Mouse (Mus musculus): Measurements from ENCODE around the gene Olfr912. TPM values are rescaled to one million over a fixed set of nuclear protein-coding genes. Genes with fewer than 3 reads are reported as not detected.

The Olfr912 gene
- polyA plus RNA-seq (2012; ENCODE audit: insufficient read depth, low replicate concordance), result not detected in 2 replicates

- Histone ChIP-seq H3K36me3 (replicated peaks; ENCODE audit: low read length) (no peaks in the 10 kb centered on the region), H3K9me3 (no peaks in the 10 kb centered on the region), H3K27me3 (replicated peaks) (no peaks in the 10 kb centered on the region), H3K4me1 (no peaks in the 10 kb centered on the region), H3K4me3 (replicated peaks) (no peak within 1 kb of the TSS)
- no peak for TF ChIP-seq FLI1 (IDR thresholded peaks at IDR 0.05; ENCODE audit: low read length)
- no peak for TF ChIP-seq GATA1 (IDR thresholded peaks at IDR 0.05; ENCODE audit: borderline replicate concordance, low read length)
These were observed at the start of gene Olfr912 for GRCm38 (mm10) chr9:38579878-38580277. Gene Olfr912, plus strand, starts transcription at chr9:38580178.

- Histone ChIP-seq H3K4me1 (no peaks in the 10 kb centered on the region), H3K27me3 (replicated peaks) (no peaks in the 10 kb centered on the region), H3K4me3 (replicated peaks) (no peak within 1 kb of the TSS), H3K9me3 (no peaks in the 10 kb centered on the region), H3K36me3 (replicated peaks; ENCODE audit: low read length) (no peaks in the 10 kb centered on the region)
- no peak for TF ChIP-seq FLI1 (IDR thresholded peaks at IDR 0.05; ENCODE audit: low read length)
- TF ChIP-seq GATA1 (IDR thresholded peaks at IDR 0.05; ENCODE audit: borderline replicate concordance, low read length), result no peak
These were observed 42.4 kb upstream of the Olfr912 start, which contains the start of gene Olfr910 for GRCm38 (mm10) chr9:38537549-38537948. Gene Olfr910, plus strand, starts transcription at chr9:38537849.

GRCm38 (mm10) chr9:38591056-38591455, 11.1 kb downstream of the Olfr912 start:
- no peaks in the 10 kb centered on the region for H3K27me3 ChIP-seq (replicated peaks)
- no peaks in the 10 kb centered on the region for H3K36me3 ChIP-seq (replicated peaks; ENCODE audit: low read length)
- no peaks in the 10 kb centered on the region for H3K9me3 ChIP-seq
- TF ChIP-seq FLI1 (IDR thresholded peaks at IDR 0.05; ENCODE audit: low read length) (no peak), GATA1 (IDR thresholded peaks at IDR 0.05; ENCODE audit: borderline replicate concordance, low read length) (no peak)
- no peaks in the 10 kb centered on the region for H3K4me1 ChIP-seq
- no peak overlapping the region for H3K4me3 ChIP-seq (replicated peaks)

GRCm38 (mm10) chr9:38592459-38592858, 12.5 kb downstream of the Olfr912 start, which contains the start of gene Olfr913:
Gene Olfr913, plus strand, starts transcription at chr9:38592759.
- Histone ChIP-seq H3K4me1 (no peaks in the 10 kb centered on the region), H3K36me3 (replicated peaks; ENCODE audit: low read length) (no peaks in the 10 kb centered on the region), H3K9me3 (no peaks in the 10 kb centered on the region), H3K27me3 (replicated peaks) (no peaks in the 10 kb centered on the region), H3K4me3 (replicated peaks) (no peak within 1 kb of the TSS)
- TF ChIP-seq FLI1 (IDR thresholded peaks at IDR 0.05; ENCODE audit: low read length), result no peak
- TF ChIP-seq GATA1 (IDR thresholded peaks at IDR 0.05; ENCODE audit: borderline replicate concordance, low read length), result no peak

- H3K27me3 ChIP-seq (replicated peaks), result no peaks in the 10 kb centered on the region
- H3K4me1 ChIP-seq, result no peaks in the 10 kb centered on the region
- H3K36me3 ChIP-seq (replicated peaks; ENCODE audit: low read length), result no peaks in the 10 kb centered on the region
- no peak within 1 kb of the TSS for H3K4me3 ChIP-seq (replicated peaks)
- H3K9me3 ChIP-seq, result no peaks in the 10 kb centered on the region
- TF ChIP-seq FLI1 (IDR thresholded peaks at IDR 0.05; ENCODE audit: low read length), result no peak
- TF ChIP-seq GATA1 (IDR thresholded peaks at IDR 0.05; ENCODE audit: borderline replicate concordance, low read length), result no peak
These were observed 24.8 kb downstream of the Olfr912 start, which contains the start of gene Olfr914 for GRCm38 (mm10) chr9:38604802-38605201. Gene Olfr914, plus strand, starts transcription at chr9:38605102.

- Histone ChIP-seq H3K4me1 (no peaks in the 10 kb centered on the region), H3K27me3 (replicated peaks) (no peaks in the 10 kb centered on the region), H3K4me3 (replicated peaks) (no peak overlapping the region), H3K36me3 (replicated peaks; ENCODE audit: low read length) (no peaks in the 10 kb centered on the region), H3K9me3 (no peaks in the 10 kb centered on the region; the same call in 1 of the 2 replicates)
- no peak for TF ChIP-seq FLI1 (IDR thresholded peaks at IDR 0.05; ENCODE audit: low read length)
- TF ChIP-seq GATA1 (IDR thresholded peaks at IDR 0.05; ENCODE audit: borderline replicate concordance, low read length), result no peak
These were observed 52.4 kb downstream of the Olfr912 start for GRCm38 (mm10) chr9:38632406-38632805.

Other genes with a start within 250 kb of the Olfr912 start
- gene Olfr898, start 231.8 kb upstream of the Olfr912 start, polyA plus RNA-seq (2012; ENCODE audit: insufficient read depth, low replicate concordance), result not detected in 2 replicates
- not detected in 2 replicates for gene Olfr250, start 213.3 kb upstream of the Olfr912 start, polyA plus RNA-seq (2012; ENCODE audit: insufficient read depth, low replicate concordance)
- not detected in 2 replicates for gene Olfr251, start 203.1 kb upstream of the Olfr912 start, polyA plus RNA-seq (2012; ENCODE audit: insufficient read depth, low replicate concordance)
- gene Olfr147, start 178.5 kb upstream of the Olfr912 start, polyA plus RNA-seq (2012; ENCODE audit: insufficient read depth, low replicate concordance), result not detected in 2 replicates
- not detected in 2 replicates for gene Olfr901, start 150.7 kb upstream of the Olfr912 start, polyA plus RNA-seq (2012; ENCODE audit: insufficient read depth, low replicate concordance)
- not detected in 2 replicates for gene Olfr902, start 132.5 kb upstream of the Olfr912 start, polyA plus RNA-seq (2012; ENCODE audit: insufficient read depth, low replicate concordance)
- not detected in 2 replicates for gene Olfr904, start 117.0 kb upstream of the Olfr912 start, polyA plus RNA-seq (2012; ENCODE audit: insufficient read depth, low replicate concordance)
- gene Olfr905, start 109.1 kb upstream of the Olfr912 start, polyA plus RNA-seq (2012; ENCODE audit: insufficient read depth, low replicate concordance), result not detected in 2 replicates
- not detected in 2 replicates for gene Olfr906, start 93.1 kb upstream of the Olfr912 start, polyA plus RNA-seq (2012; ENCODE audit: insufficient read depth, low replicate concordance)
- gene Olfr907, start 84.4 kb upstream of the Olfr912 start, polyA plus RNA-seq (2012; ENCODE audit: insufficient read depth, low replicate concordance), result not detected in 2 replicates
- gene Olfr911-ps1, start 58.6 kb upstream of the Olfr912 start, polyA plus RNA-seq (2012; ENCODE audit: insufficient read depth, low replicate concordance), result not detected in 2 replicates
- gene Olfr910, start 42.3 kb upstream of the Olfr912 start, polyA plus RNA-seq (2012; ENCODE audit: insufficient read depth, low replicate concordance), result not detected in 2 replicates
- gene Olfr913, start 12.6 kb downstream of the Olfr912 start, polyA plus RNA-seq (2012; ENCODE audit: insufficient read depth, low replicate concordance), result not detected in 2 replicates
- not detected in 2 replicates for gene Olfr914, start 24.9 kb downstream of the Olfr912 start, polyA plus RNA-seq (2012; ENCODE audit: insufficient read depth, low replicate concordance)
- gene Olfr916, start 79.7 kb downstream of the Olfr912 start, polyA plus RNA-seq (2012; ENCODE audit: insufficient read depth, low replicate concordance), result 0.02 TPM in 1 of 2 replicates, not detected in the other
- not detected in 2 replicates for gene Olfr917, start 85.7 kb downstream of the Olfr912 start, polyA plus RNA-seq (2012; ENCODE audit: insufficient read depth, low replicate concordance)
- not detected in 2 replicates for gene Olfr918, start 94.4 kb downstream of the Olfr912 start, polyA plus RNA-seq (2012; ENCODE audit: insufficient read depth, low replicate concordance)
- not detected in 2 replicates for gene Olfr919, start 123.5 kb downstream of the Olfr912 start, polyA plus RNA-seq (2012; ENCODE audit: insufficient read depth, low replicate concordance)
- 0.40 TPM in 1 of 2 replicates, not detected in the other for gene Vwa5a, start 138.1 kb downstream of the Olfr912 start, polyA plus RNA-seq (2012; ENCODE audit: insufficient read depth, low replicate concordance)
- not detected in 2 replicates for gene Olfr920, start 172.1 kb downstream of the Olfr912 start, polyA plus RNA-seq (2012; ENCODE audit: insufficient read depth, low replicate concordance)
- gene Olfr921, start 192.9 kb downstream of the Olfr912 start, polyA plus RNA-seq (2012; ENCODE audit: insufficient read depth, low replicate concordance), result not detected in 2 replicates
- not detected in 2 replicates for gene Olfr922, start 234.4 kb downstream of the Olfr912 start, polyA plus RNA-seq (2012; ENCODE audit: insufficient read depth, low replicate concordance)
- not detected in 2 replicates for gene Olfr923, start 246.4 kb downstream of the Olfr912 start, polyA plus RNA-seq (2012; ENCODE audit: insufficient read depth, low replicate concordance)